Mouse (Mus musculus): ENCODE results near the gene Gast.
"Not testable (repeated sequence)": the region's sequence is repeated elsewhere in the genome, so short reads cannot be mapped to it uniquely, and the experiment has no call there.

DNA sequence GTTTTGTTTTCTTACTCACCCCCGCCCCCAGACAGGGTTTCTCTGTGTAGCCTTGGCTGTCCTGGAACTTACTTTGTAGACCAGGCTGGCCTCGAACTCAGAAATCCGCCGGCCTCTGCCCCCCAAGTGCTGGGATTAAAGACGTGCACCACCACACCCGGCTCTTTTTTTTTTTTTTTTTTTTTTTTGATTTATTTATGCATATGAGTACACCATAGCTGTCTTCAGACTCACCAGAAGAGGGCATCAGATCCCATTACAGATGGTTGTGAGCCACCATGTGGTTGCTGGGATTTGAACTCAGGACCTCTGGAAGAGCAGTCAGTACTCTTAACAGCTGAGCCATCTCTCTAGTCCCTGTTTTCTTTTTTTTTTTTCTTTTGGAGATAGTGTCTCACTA, 25.5 kb upstream of the Gast start:
- not testable (repeated sequence) for TF ChIP-seq CTCF (IDR thresholded peaks at IDR 0.05; ENCODE audit: control insufficient read depth, insufficient read depth, low read length); POLR2A (IDR thresholded peaks at IDR 0.05; ENCODE audit: borderline replicate concordance, control insufficient read depth, low read depth, low read length)
